ENCODE assay signal across 19 mouse cellular contexts in genomic region chr5:137764609-137765340, GRCm38 (mm10). TPM values are rescaled to one million over a fixed set of nuclear protein-coding genes. Genes with fewer than 3 reads are reported as not detected.
DNase-seq lines count a peak whose midpoint lies in the region; ATAC-seq and TF ChIP-seq lines count a peak whose summit lies in the region.
"Had no signal": no experiment of that assay in that cellular context is flagged by ENCODE, and none has a peak within 500 bp of the region (broad histone marks: within the 10 kb centered on the region; RNA-seq: fewer than 3 reads in every experiment).

No protein-coding gene starts in this region.

- no peaks in the 10 kb centered on the region for H3K9me3 ChIP-seq in midbrain, embryonic 10.5 days (replicated peaks)
- H3K9me3 ChIP-seq in midbrain, embryonic 14.5 days (ENCODE audit: control insufficient read depth, low read length) = no peaks in the 10 kb centered on the region
- H3K9me3 ChIP-seq: forebrain, embryonic 15.5 days had no signal

- TF ChIP-seq CTCF in testis, adult 2 months (IDR thresholded peaks at IDR 0.05; ENCODE audit: control insufficient read depth, insufficient read depth, insufficient replicate concordance, low read depth, low read length) = no peak

- no peaks in the 10 kb centered on the region for H3K27me3 ChIP-seq in midbrain, embryonic 10.5 days (ENCODE audit: low read depth, poor library complexity, severe bottlenecking)
- no peaks in the 10 kb centered on the region for H3K27me3 ChIP-seq in midbrain, embryonic 14.5 days (ENCODE audit: control insufficient read depth, insufficient read depth, low read length)
- no peaks in the 10 kb centered on the region for H3K27me3 ChIP-seq in testis, adult 2 months (ENCODE audit: control insufficient read depth, insufficient read depth, low read length)
- H3K27me3 ChIP-seq: embryonic facial prominence, embryonic 12.5 days; forebrain, embryonic 15.5 days; heart, embryonic 12.5 days had no signal

- 54% methylated on average over 9 of the region's 9 CpGs for WGBS in midbrain, embryonic 10.5 days
- WGBS in midbrain, embryonic 14.5 days = 40% methylated on average over 9 of the region's 9 CpGs

- H3K36me3 ChIP-seq in midbrain, embryonic 10.5 days = 0 out of 2 replicates have a peak, but pooled peaks cover 3% of the 10 kb centered on the region
- H3K36me3 ChIP-seq in midbrain, embryonic 14.5 days (ENCODE audit: control insufficient read depth, insufficient read depth, low read length) = no peaks in the 10 kb centered on the region
- no peaks in the 10 kb centered on the region for H3K36me3 ChIP-seq in testis, adult 2 months (ENCODE audit: control insufficient read depth, insufficient read depth, low read length)
- H3K36me3 ChIP-seq: forebrain, embryonic 15.5 days had no signal

- no peak overlapping the region for H3K4me2 ChIP-seq in midbrain, embryonic 14.5 days (ENCODE audit: low read length)
- H3K4me2 ChIP-seq: embryonic facial prominence, embryonic 12.5 days; forebrain, embryonic 15.5 days; heart, embryonic 12.5 days had no signal

- H3K27ac ChIP-seq in midbrain, embryonic 10.5 days (replicated peaks) = 0 out of 2 replicates have a peak overlapping the region, but pooled peaks have one; percentile 28
- no peak overlapping the region for H3K27ac ChIP-seq in midbrain, embryonic 14.5 days (replicated peaks; ENCODE audit: low read depth, low read length)
- no peak overlapping the region for H3K27ac ChIP-seq in testis, adult 2 months (ENCODE audit: control insufficient read depth, insufficient read depth, low read depth, low read length)
- H3K27ac ChIP-seq: embryonic facial prominence, embryonic 12.5 days; forebrain, embryonic 15.5 days; hindbrain, embryonic 10.5 days had no signal

- peaks cover 23% of the 10 kb centered on the region for H3K4me1 ChIP-seq in midbrain, embryonic 10.5 days
- peaks cover 7% of the 10 kb centered on the region for H3K4me1 ChIP-seq in midbrain, embryonic 14.5 days (ENCODE audit: control insufficient read depth, insufficient read depth, low read length)
- no peaks in the 10 kb centered on the region; the same call in none of the 2 replicates for H3K4me1 ChIP-seq in testis, adult 2 months (ENCODE audit: control insufficient read depth, insufficient read depth, low read length)
- H3K4me1 ChIP-seq: embryonic facial prominence, embryonic 12.5 days had no signal

- H3K9ac ChIP-seq in midbrain, embryonic 14.5 days (replicated peaks; ENCODE audit: low read length) = no peak overlapping the region
- H3K9ac ChIP-seq: embryonic facial prominence, embryonic 12.5 days; forebrain, embryonic 15.5 days; heart, embryonic 12.5 days had no signal

- no peak for ATAC-seq in midbrain, embryonic 14.5 days (ENCODE audit: low FRiP score, low TSS enrichment)
- ATAC-seq: activated CD4-positive, CD25-positive, alpha-beta regulatory T cell, adult 4 months; CD4-positive, CD25-positive, alpha-beta regulatory T cell, adult 4 months; forebrain, embryonic 15.5 days had no signal

- DNase-seq in heart, adult 11 months = peak; percentile 87
- no peak for DNase-seq in heart, adult 18-20 months
- no peak for DNase-seq in midbrain, embryonic 10.5 days (ENCODE audit: low spot score)
- DNase-seq in midbrain, embryonic 14.5 days = no peak
- no peak for DNase-seq in testis, postnatal 14 days (ENCODE audit: low spot score)
- no peak for DNase-seq in ovary, adult 18-20 months (ENCODE audit: low spot score)
- DNase-seq: adrenal gland, postnatal 14 days; B cell, adult 2 months; cerebellum, adult 11-12 months; cerebellum, adult 9-10 months; cerebellum, postnatal 25 days; gastrocnemius, postnatal 10 days had no signal

- TF ChIP-seq POLR2A in testis, adult 2 months (IDR thresholded peaks at IDR 0.05; ENCODE audit: control insufficient read depth, low read depth, low read length) = no peak

- H3K4me3 ChIP-seq in midbrain, embryonic 10.5 days = no peak overlapping the region
- no peak overlapping the region for H3K4me3 ChIP-seq in midbrain, embryonic 14.5 days (replicated peaks; ENCODE audit: low read depth, low read length)
- peak overlapping the region; percentile 37 for H3K4me3 ChIP-seq in testis, adult 2 months (ENCODE audit: control insufficient read depth, low read depth, low read length)
- H3K4me3 ChIP-seq: embryonic facial prominence, embryonic 12.5 days; forebrain, embryonic 15.5 days; heart, embryonic 12.5 days; hindbrain, embryonic 10.5 days had no signal

RNA-seq across cellular contexts. Expression of gene Ppp1r35, which starts 13.9 kb away (rescaled TPM):
- total RNA-seq in heart, adult 18-20 months (2021) = 10 to 100 TPM in 1 of 2 experiments, 1 to 10 TPM in 1; 9.9 to 12.0 TPM
- 62.6 and 63.9 TPM in 2 replicates for polyA plus RNA-seq in midbrain, embryonic 10.5 days (2016; fragmentation: Nextera tagmentation; extraction: Ambion mirVana)
- 53.4 and 58.6 TPM in 2 replicates for polyA plus RNA-seq in midbrain, embryonic 14.5 days (2014; fragmentation: Nextera tagmentation; extraction: Ambion mirVana)
- 48.3 and 60.4 TPM in 2 replicates for polyA plus RNA-seq in testis, adult 2 months (2012; rRNA removed)

RNA-seq across cellular contexts. Expression of gene Tsc22d4, which starts 19.2 kb away (rescaled TPM):
- 100 to 1,000 TPM; 240 to 253 TPM for total RNA-seq in heart, adult 18-20 months (2021)
- 75.6 and 75.8 TPM in 2 replicates for polyA plus RNA-seq in midbrain, embryonic 10.5 days (2016; fragmentation: Nextera tagmentation; extraction: Ambion mirVana)
- 42.1 and 47.0 TPM in 2 replicates for polyA plus RNA-seq in midbrain, embryonic 14.5 days (2014; fragmentation: Nextera tagmentation; extraction: Ambion mirVana)
- polyA plus RNA-seq in testis, adult 2 months (2012; rRNA removed) = 423 and 435 TPM in 2 replicates

RNA-seq across cellular contexts. Expression of gene Mepce, which starts 22.7 kb away (rescaled TPM):
- 10 to 100 TPM; 24.2 to 28.7 TPM for total RNA-seq in heart, adult 18-20 months (2021)
- 11.7 and 12.5 TPM in 2 replicates for polyA plus RNA-seq in midbrain, embryonic 10.5 days (2016; fragmentation: Nextera tagmentation; extraction: Ambion mirVana)
- 11.3 and 14.4 TPM in 2 replicates for polyA plus RNA-seq in midbrain, embryonic 14.5 days (2014; fragmentation: Nextera tagmentation; extraction: Ambion mirVana)
- 103 and 114 TPM in 2 replicates for polyA plus RNA-seq in testis, adult 2 months (2012; rRNA removed)

RNA-seq across cellular contexts. Expression of gene Zcwpw1, which starts 22.8 kb away (rescaled TPM):
- total RNA-seq in heart, adult 18-20 months (2021) = under 1 TPM; 0.22 to 0.72 TPM
- 13.8 and 16.1 TPM in 2 replicates for polyA plus RNA-seq in midbrain, embryonic 10.5 days (2016; fragmentation: Nextera tagmentation; extraction: Ambion mirVana)
- polyA plus RNA-seq in midbrain, embryonic 14.5 days (2014; fragmentation: Nextera tagmentation; extraction: Ambion mirVana) = 5.6 and 8.2 TPM in 2 replicates
- 10.9 and 12.3 TPM in 2 replicates for polyA plus RNA-seq in testis, adult 2 months (2012; rRNA removed)

RNA-seq across cellular contexts. Expression of gene Nyap1, which starts 23.4 kb away (rescaled TPM):
- total RNA-seq in heart, adult 18-20 months (2021) = 1 to 10 TPM in 1 of 2 experiments, under 1 TPM in 1; 0.79 to 1.1 TPM
- polyA plus RNA-seq in midbrain, embryonic 10.5 days (2016; fragmentation: Nextera tagmentation; extraction: Ambion mirVana) = 5.1 and 8.4 TPM in 2 replicates
- 16.2 and 28.8 TPM in 2 replicates for polyA plus RNA-seq in midbrain, embryonic 14.5 days (2014; fragmentation: Nextera tagmentation; extraction: Ambion mirVana)
- 0.97 and 0.98 TPM in 2 replicates for polyA plus RNA-seq in testis, adult 2 months (2012; rRNA removed)
